Mouse (Mus musculus) cerebellum, adult (tissue): ENCODE results near the gene Szt2.

ENCODE experiments used
- ATAC-seq: cut with Nextera tagmentation; 2 replicates; pipeline ENCODE4 v1.9.2; 2017; ENCODE audit warnings: mild to moderate bottlenecking, moderate library complexity, mixed read lengths; ENCODE audit not compliant: insufficient number of reproducible peaks, low FRiP score, low TSS enrichment

The Szt2 gene

GRCm38 (mm10) chr4:118359211-118359895 lies 49.7 kb downstream of the Szt2 start:
- ATAC-seq, result no peak

- no peak for ATAC-seq
Measured at GRCm38 (mm10) chr4:118358159-118358895, 50.7 kb downstream of the Szt2 start.

- ATAC-seq, result no peak
Measured at GRCm38 (mm10) chr4:118357504-118357903, 51.6 kb downstream of the Szt2 start.

GRCm38 (mm10) chr4:118356738-118357137 lies 52.3 kb downstream of the Szt2 start:
- ATAC-seq, result no peak

- ATAC-seq, result no peak
Measured at GRCm38 (mm10) chr4:118354289-118354688, 54.8 kb downstream of the Szt2 start.

- no peak for ATAC-seq
Measured at GRCm38 (mm10) chr4:118353689-118354088, 55.4 kb downstream of the Szt2 start.

GRCm38 (mm10) chr4:118351828-118352227 lies 57.2 kb downstream of the Szt2 start:
- ATAC-seq, result no peak

- no peak for ATAC-seq
Measured at GRCm38 (mm10) chr4:118350864-118351263, 58.2 kb downstream of the Szt2 start.

GRCm38 (mm10) chr4:118347529-118348309 lies 61.4 kb downstream of the Szt2 start:
- ATAC-seq, result no peak

- ATAC-seq, result no peak
Measured at GRCm38 (mm10) chr4:118341447-118341846, 67.6 kb downstream of the Szt2 start.

GRCm38 (mm10) chr4:118336658-118337057 lies 72.4 kb downstream of the Szt2 start:
- ATAC-seq, result no peak

- ATAC-seq, result no peak
Measured at GRCm38 (mm10) chr4:118335991-118336390, 73.1 kb downstream of the Szt2 start.

GRCm38 (mm10) chr4:118331777-118332176 lies 77.3 kb downstream of the Szt2 start:
- no peak for ATAC-seq

GRCm38 (mm10) chr4:118326476-118326875 lies 82.6 kb downstream of the Szt2 start:
- no peak for ATAC-seq

GRCm38 (mm10) chr4:118320636-118321035 lies 88.4 kb downstream of the Szt2 start:
- ATAC-seq, result no peak

GRCm38 (mm10) chr4:118319706-118320344 lies 89.2 kb downstream of the Szt2 start:
- ATAC-seq, result no peak

GRCm38 (mm10) chr4:118316662-118317061 lies 92.4 kb downstream of the Szt2 start:
- ATAC-seq, result no peak

GRCm38 (mm10) chr4:118315286-118315685 lies 93.8 kb downstream of the Szt2 start:
- ATAC-seq, result no peak
